Mouse (Mus musculus): ENCODE results near the gene Tmem243.
"Not testable (repeated sequence)": the region's sequence is repeated elsewhere in the genome, so short reads cannot be mapped to it uniquely, and the experiment has no call there.

The Tmem243 gene

GRCm38 (mm10) chr5:9107296-9108089, 7.0 kb downstream of the Tmem243 start:
- no peak for DNase-seq (ENCODE audit: low read depth)

- DNase-seq (ENCODE audit: low read depth), result no peak
Observed at GRCm38 (mm10) chr5:9108490-9108889, 8.0 kb downstream of the Tmem243 start.

DNA sequence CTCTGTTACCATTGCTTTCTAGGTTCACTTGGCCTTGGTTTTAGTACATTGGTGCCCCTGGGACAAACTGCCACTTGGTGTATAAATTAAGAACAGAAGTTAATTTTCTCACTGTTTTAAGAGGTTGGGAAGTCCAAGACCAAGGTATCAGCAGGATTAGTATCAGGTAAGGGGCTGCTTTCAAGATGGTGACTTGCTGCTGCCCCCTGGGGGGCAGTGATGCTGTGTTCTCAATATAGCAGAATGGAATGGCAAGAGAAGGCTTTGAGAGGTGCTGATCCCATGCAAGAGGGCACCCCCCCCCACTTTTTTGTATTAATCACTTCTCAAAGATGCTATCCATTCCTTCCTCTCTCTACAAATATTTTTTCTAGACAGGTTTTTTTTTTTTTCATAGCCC, 9.1 kb downstream of the Tmem243 start:
- no peak for DNase-seq (ENCODE audit: low read depth)

DNA sequence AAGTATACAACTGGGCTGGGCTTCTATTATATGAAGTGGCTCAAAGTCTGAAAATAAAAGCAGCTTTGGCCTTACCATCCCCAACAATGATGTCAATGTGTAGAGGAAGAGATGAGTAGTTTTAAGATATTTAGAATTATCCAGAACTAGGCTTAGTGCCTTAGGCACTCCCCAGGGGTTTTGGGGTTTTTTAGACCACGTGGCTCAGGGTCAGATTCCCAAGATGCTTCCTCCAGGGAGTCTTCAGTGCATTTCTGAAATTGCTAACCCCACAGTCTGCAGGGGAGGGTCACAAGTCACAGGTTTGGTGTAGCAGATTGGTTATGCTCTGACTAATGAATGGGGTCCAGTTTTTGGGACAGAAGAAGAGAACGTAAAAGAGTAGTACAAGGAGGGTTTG, 10.8 kb downstream of the Tmem243 start:
- no peak for DNase-seq (ENCODE audit: low read depth)

- DNase-seq (ENCODE audit: low read depth), result peak; percentile 58
Observed at GRCm38 (mm10) chr5:9111759-9112158, 11.3 kb downstream of the Tmem243 start.

DNA sequence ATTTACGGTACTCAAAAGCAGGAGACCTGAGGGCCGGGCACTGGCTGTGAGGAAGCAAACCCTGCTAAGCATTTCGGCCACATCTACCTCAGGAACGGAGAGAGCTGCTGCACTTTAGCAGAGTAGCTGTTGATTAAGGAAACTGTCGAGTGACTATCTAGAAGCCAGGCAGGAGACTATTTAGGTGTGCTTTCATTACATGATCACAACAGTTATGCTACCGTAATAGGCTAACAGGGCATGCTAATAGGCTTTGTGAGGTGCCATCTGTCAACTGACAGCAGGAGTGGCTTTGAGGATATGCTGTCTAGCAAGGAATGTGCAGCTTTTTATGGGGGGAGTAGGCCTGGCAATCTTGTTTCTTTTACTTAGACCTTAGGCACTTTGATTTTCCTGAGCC, 13.7 kb downstream of the Tmem243 start:
- no peak for DNase-seq (ENCODE audit: low read depth)

GRCm38 (mm10) chr5:9124134-9124533, 23.7 kb downstream of the Tmem243 start:
- no peak for DNase-seq (ENCODE audit: low read depth)

- no peak for DNase-seq (ENCODE audit: low read depth)
Observed at GRCm38 (mm10) chr5:9128566-9128965, 28.1 kb downstream of the Tmem243 start.

GRCm38 (mm10) chr5:9131786-9132185, 31.3 kb downstream of the Tmem243 start:
- DNase-seq (ENCODE audit: low read depth), result no peak

GRCm38 (mm10) chr5:9135588-9135987, 35.1 kb downstream of the Tmem243 start:
- no peak for DNase-seq (ENCODE audit: low read depth)

- no peak for DNase-seq (ENCODE audit: low read depth)
Observed at GRCm38 (mm10) chr5:9140724-9141123, 40.3 kb downstream of the Tmem243 start.

GRCm38 (mm10) chr5:9142376-9142775, 41.9 kb downstream of the Tmem243 start:
- DNase-seq (ENCODE audit: low read depth), result no peak

GRCm38 (mm10) chr5:9149273-9149850, 48.9 kb downstream of the Tmem243 start:
- no peak for DNase-seq (ENCODE audit: low read depth)

- DNase-seq (ENCODE audit: low read depth), result no peak
Observed at GRCm38 (mm10) chr5:9156746-9157145, 56.3 kb downstream of the Tmem243 start.

DNA sequence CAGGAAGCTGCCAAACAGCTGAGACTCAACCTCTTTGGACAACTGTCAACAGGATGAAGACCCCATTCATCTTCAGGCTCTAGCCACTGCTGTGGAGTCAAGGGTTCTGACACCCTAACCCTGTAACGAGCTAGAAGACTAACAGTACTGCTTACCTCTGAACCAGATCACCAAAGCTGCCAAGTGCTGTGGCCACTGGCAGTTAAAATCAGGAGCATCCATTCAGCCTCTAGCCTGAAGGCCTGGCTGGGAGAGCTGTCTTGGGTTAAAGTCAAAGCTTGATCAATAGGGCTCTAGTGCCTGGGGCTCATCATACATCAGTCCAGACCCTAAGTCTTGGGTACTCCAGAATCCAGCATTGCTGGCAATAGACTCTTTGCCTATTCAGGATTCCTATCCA, 56.9 kb downstream of the Tmem243 start:
- no peak for DNase-seq (ENCODE audit: low read depth)

DNA sequence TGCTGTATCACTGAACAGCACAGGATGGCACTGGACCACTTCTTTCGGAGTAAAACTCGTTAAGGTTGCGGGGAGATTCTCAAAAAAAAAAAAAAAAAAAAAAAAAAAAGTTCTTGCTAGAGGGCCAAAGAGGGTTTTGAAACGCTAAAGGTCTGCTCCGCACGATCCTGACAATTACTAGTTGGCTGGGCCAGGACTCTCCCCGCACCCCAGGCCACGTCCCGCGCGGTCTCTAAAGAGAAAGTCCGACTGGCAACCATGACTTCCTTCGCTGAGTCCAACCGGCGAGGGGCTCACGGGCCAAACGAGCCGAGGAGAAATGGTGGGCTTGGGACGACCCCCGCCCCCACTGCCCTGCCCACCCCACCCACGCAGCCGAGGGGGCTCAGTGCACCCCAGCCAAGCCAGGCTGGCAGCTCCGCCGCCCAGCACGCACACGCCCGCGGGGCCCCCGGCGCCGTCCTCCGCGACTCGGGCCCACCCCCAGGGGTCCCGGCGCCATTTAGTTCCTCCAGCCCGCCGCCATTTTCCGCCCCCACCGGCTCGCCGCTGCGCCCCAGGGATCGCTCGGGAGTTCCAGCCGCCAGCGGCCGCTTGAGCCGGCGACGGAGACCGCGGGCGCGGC, 60.5 kb downstream of the Tmem243 start:
- DNase-seq (ENCODE audit: low read depth), result no peak

- DNase-seq (ENCODE audit: low read depth), result peak; percentile 74
Observed at GRCm38 (mm10) chr5:9161456-9162041, 61.1 kb downstream of the Tmem243 start, which contains the start of gene Dmtf1. Gene Dmtf1, minus strand, starts transcription at chr5:9161776.

- no peak for DNase-seq (ENCODE audit: low read depth)
Observed at GRCm38 (mm10) chr5:9162088-9162487, 61.6 kb downstream of the Tmem243 start.

GRCm38 (mm10) chr5:9163411-9163810, 62.9 kb downstream of the Tmem243 start:
- no peak for DNase-seq (ENCODE audit: low read depth)

DNA sequence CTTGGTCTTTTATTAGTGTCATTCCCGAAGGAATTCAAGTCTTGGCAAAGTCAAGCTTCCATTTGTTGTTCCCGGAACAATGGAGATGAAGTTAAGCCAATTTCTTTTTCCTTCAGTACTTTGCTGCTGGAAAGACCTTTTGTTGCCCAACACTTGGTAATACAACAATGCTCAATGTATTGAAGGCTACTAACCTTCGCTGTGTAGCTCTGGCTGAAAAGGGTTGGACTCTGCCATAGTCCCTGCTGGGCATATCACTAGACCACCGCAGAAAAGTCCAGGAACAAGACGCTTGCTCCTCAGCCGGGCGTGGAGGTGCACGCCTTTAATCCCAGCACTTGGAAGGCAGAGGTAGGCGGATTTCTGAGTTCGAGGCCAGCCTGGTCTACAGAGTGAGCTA, 64.7 kb downstream of the Tmem243 start:
- DNase-seq (ENCODE audit: low read depth), result not testable (repeated sequence)

DNA sequence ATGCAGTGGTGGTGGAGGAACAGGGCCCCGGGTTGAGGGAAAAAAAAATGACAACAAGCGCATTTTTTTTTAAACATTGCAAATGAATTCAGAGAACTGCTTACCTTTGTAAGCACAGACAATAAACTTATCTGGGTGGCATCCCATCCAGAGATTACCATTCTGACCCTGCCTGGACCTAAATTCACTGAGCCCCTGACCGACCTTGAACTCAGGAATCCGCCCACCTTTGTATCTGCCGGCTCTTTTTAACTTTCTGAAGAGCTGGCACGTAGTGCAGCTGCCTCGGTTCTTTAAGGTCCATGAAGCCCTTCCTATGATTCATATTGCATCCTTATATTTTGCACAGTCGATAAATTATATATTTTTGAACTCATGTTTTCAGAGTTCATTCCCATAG, 65.9 kb downstream of the Tmem243 start:
- DNase-seq (ENCODE audit: low read depth), result no peak

DNA sequence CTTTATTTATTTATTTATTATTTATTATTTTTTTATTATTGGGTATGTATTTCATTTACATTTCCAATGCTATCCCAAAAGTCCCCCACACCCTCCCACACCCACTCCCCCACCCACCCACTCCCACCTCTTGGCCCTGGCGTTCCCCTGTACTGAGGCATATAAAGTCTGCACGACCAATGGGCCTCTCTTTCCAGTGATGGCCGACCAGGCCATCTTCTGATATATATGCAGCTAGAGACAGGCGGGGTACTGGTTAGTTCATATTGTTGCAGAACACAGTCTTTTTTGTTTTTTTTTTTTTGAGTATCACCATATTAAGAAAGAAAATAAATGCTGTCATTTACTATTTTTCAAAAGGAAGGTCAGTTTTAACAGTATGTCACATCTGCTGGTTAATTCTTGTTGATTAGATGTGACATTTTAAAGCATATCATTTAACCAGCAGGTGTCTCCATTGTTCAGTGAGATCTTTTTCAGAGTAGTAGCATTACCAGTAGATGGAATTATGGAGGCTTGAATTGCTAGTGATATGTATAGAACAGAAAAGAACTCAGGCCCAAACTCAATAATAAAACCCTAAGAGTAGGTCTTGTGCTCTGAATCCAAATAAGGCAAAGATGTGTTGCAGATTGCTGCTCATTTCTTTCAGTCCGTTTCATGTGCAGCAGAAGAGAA, 69.0 kb downstream of the Tmem243 start:
- not testable (repeated sequence) for DNase-seq (ENCODE audit: low read depth)

Measured in c-Kit-positive CD71-negative TER-119-negative erythroid progenitor cells, embryonic 14.5 days (primary cell).